Mouse (Mus musculus) CH12.LX (cell line): Measurements from ENCODE around the gene Catsperg2.

Experiments used
- CHD2 ChIP-seq: IDR thresholded peaks from 2 replicates; pipeline ENCODE4 v1.6.1; 2011; ENCODE audit warnings: low read length, improper control_type of control experiment
- CTCF ChIP-seq, 2 experiments: IDR thresholded peaks in 1 of 2; conservative IDR thresholded peaks in 1 of 2; 2 replicates each; pipeline ENCODE4 v1.5.1; 2011 to 2012; ENCODE audit warnings: low read depth in 2 of 2, low read length in 2 of 2, improper control_type of control experiment in 1 of 2, inconsistent platforms in 1 of 2, mild to moderate bottlenecking in 1 of 2, moderate library complexity in 1 of 2
- EP300 ChIP-seq: IDR thresholded peaks from 2 replicates; pipeline ENCODE4 v1.6.1; 2011; ENCODE audit warnings: low read length, improper control_type of control experiment
- JUND ChIP-seq: conservative IDR thresholded peaks from 2 replicates; pipeline ENCODE4 v1.6.1; 2011; ENCODE audit warnings: low read depth, low read length, improper control_type of control experiment
- MAFK ChIP-seq: IDR thresholded peaks from 2 replicates; pipeline ENCODE4 v1.6.1; 2011; ENCODE audit warnings: low read length, improper control_type of control experiment; ENCODE audit not compliant: insufficient replicate concordance
- NELFE ChIP-seq: IDR thresholded peaks from 2 replicates; pipeline ENCODE4 v1.6.1; 2011; ENCODE audit warnings: low read depth, low read length, improper control_type of control experiment
- PAX5 ChIP-seq: IDR thresholded peaks from 2 replicates; pipeline ENCODE4 v1.6.1; 2012; ENCODE audit warnings: low read length, inconsistent platforms, mixed read lengths
- POLR2A ChIP-seq: IDR thresholded peaks from 2 replicates; pipeline ENCODE4 v1.6.1; 2011; ENCODE audit warnings: low read depth, mild to moderate bottlenecking, improper control_type of control experiment, low read length
- POLR2AphosphoS2 ChIP-seq: IDR thresholded peaks from 2 replicates; pipeline ENCODE4 v1.6.1; 2011; ENCODE audit warnings: low read depth, low read length, improper control_type of control experiment
- TBP ChIP-seq: conservative IDR thresholded peaks from 2 replicates; pipeline ENCODE4 v1.6.1; 2011; ENCODE audit warnings: low read depth, low read length, improper control_type of control experiment
- USF1 ChIP-seq: IDR thresholded peaks from 2 replicates; pipeline ENCODE4 v1.6.1; 2014; ENCODE audit warnings: low read depth, mild to moderate bottlenecking, inconsistent platforms, low read length, improper control_type of control experiment
- ZC3H11A ChIP-seq: IDR thresholded peaks from 2 replicates; pipeline ENCODE4 v1.6.1; 2012; ENCODE audit warnings: low read depth, mild to moderate bottlenecking, inconsistent platforms, low read length, improper control_type of control experiment
- ZKSCAN1 ChIP-seq: IDR thresholded peaks from 2 replicates; pipeline ENCODE4 v1.6.1; 2012; ENCODE audit warnings: low read depth, inconsistent platforms, low read length, improper control_type of control experiment, borderline replicate concordance
- ZNF384 ChIP-seq: IDR thresholded peaks from 2 replicates; pipeline ENCODE4 v1.6.1; 2012; ENCODE audit warnings: low read depth, low read length, improper control_type of control experiment, inconsistent platforms

DNA sequence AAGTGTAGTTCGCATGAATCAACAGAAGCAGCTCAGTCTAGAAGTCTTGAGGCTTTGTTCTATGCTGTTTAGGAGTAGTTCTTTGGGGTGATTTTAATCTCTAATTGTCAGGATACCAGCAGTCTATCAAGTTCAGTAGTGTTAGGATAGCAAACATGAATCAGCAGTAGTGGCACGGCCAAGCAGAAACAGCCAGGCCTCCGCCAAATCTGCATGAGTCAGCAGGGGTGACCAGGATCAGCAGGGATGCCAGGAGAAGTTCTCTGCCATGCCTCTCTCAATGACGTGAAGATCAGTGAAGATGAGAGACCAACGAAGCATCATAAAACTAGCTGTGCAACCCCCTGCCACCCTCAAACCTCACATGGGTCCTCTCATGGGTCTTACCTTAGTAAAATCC, 33.6 kb upstream of the Catsperg2 start:
- TF ChIP-seq USF1 (no peak), TBP (no peak), PAX5 (no peak), POLR2AphosphoS2 (no peak), POLR2A (no peak), ZKSCAN1 (no peak), CHD2 (no peak), ZNF384 (no peak), CTCF (conservative IDR thresholded peaks at IDR 0.05 in 1 of 2, IDR thresholded peaks at IDR 0.05 in 1 of 2; ENCODE audit: low read depth in 2 of 2, low read length in 2 of 2) (no peak), ZC3H11A (no peak), EP300 (no peak), JUND (no peak), MAFK (no peak), NELFE (no peak)
